Mouse (Mus musculus): Measurements from ENCODE around the gene Nup50.
"Not testable (repeated sequence)": the region's sequence is repeated elsewhere in the genome, so short reads cannot be mapped to it uniquely, and the experiment has no call there.

Nup50 gene

GRCm38 (mm10) chr15:84922884-84923507, at the start of gene Nup50:
TSS of gene Nup50 (plus strand) at chr15:84923411.
- peak; percentile 100 for DNase-seq (ENCODE audit: low spot score in 2 of 2)

- DNase-seq (ENCODE audit: low spot score in 2 of 2) = peak; percentile 44 to 69
These were observed 49.3 kb upstream of the Nup50 start for GRCm38 (mm10) chr15:84873867-84874266.

GRCm38 (mm10) chr15:84877029-84877815, 46.0 kb upstream of the Nup50 start:
- DNase-seq (ENCODE audit: low spot score in 2 of 2) = peak; percentile 36 to 46

- peak in 1 of 2 experiments; percentile 50 for DNase-seq (ENCODE audit: low spot score in 2 of 2)
These were observed 35.1 kb upstream of the Nup50 start for GRCm38 (mm10) chr15:84888066-84888465.

- no peak for DNase-seq (ENCODE audit: low spot score in 2 of 2)
These were observed 32.0 kb upstream of the Nup50 start for GRCm38 (mm10) chr15:84891246-84891645.

GRCm38 (mm10) chr15:84891658-84892057, 31.6 kb upstream of the Nup50 start:
- peak; percentile 64 to 76 for DNase-seq (ENCODE audit: low spot score in 2 of 2)

- not testable (repeated sequence) for DNase-seq (ENCODE audit: low spot score in 2 of 2)
These were observed 27.0 kb upstream of the Nup50 start for GRCm38 (mm10) chr15:84896216-84896615.

- DNase-seq (ENCODE audit: low spot score in 2 of 2) = no peak
These were observed 26.5 kb upstream of the Nup50 start for GRCm38 (mm10) chr15:84896664-84897063.

- peak; percentile 36 to 39 for DNase-seq (ENCODE audit: low spot score in 2 of 2)
These were observed 25.1 kb upstream of the Nup50 start for GRCm38 (mm10) chr15:84898077-84898476.

- no peak for DNase-seq (ENCODE audit: low spot score in 2 of 2)
These were observed 19.3 kb upstream of the Nup50 start for GRCm38 (mm10) chr15:84903843-84904385.

GRCm38 (mm10) chr15:84913201-84913600, 10.0 kb upstream of the Nup50 start:
- DNase-seq (ENCODE audit: low spot score in 2 of 2) = no peak

- no peak for DNase-seq (ENCODE audit: low spot score in 2 of 2)
These were observed 3.3 kb upstream of the Nup50 start, which contains the start of gene Gm29666 for GRCm38 (mm10) chr15:84919938-84920337. TSS of gene Gm29666 (minus strand) at chr15:84920038.

- DNase-seq (ENCODE audit: low spot score in 2 of 2) = peak in 1 of 2 experiments; percentile 39
These were observed 434 bp downstream of the Nup50 start for GRCm38 (mm10) chr15:84923508-84924181.

- no peak for DNase-seq (ENCODE audit: low spot score in 2 of 2)
These were observed 1.6 kb downstream of the Nup50 start for GRCm38 (mm10) chr15:84924781-84925315.

- DNase-seq (ENCODE audit: low spot score in 2 of 2) = no peak
These were observed 2.3 kb downstream of the Nup50 start for GRCm38 (mm10) chr15:84925495-84926018.

GRCm38 (mm10) chr15:84932351-84932750, 9.1 kb downstream of the Nup50 start:
- DNase-seq (ENCODE audit: low spot score in 2 of 2) = no peak

GRCm38 (mm10) chr15:84934901-84935300, 11.7 kb downstream of the Nup50 start:
- peak in 1 of 2 experiments; percentile 67 for DNase-seq (ENCODE audit: low spot score in 2 of 2)

GRCm38 (mm10) chr15:84940102-84940501, 16.9 kb downstream of the Nup50 start:
- no peak for DNase-seq (ENCODE audit: low spot score in 2 of 2)

- DNase-seq (ENCODE audit: low spot score in 2 of 2) = peak; percentile 71 to 79
These were observed 19.6 kb downstream of the Nup50 start for GRCm38 (mm10) chr15:84942647-84943285.

- DNase-seq (ENCODE audit: low spot score in 2 of 2) = no peak
These were observed 21.1 kb downstream of the Nup50 start for GRCm38 (mm10) chr15:84944319-84944718.

- no peak for DNase-seq (ENCODE audit: low spot score in 2 of 2)
These were observed 25.8 kb downstream of the Nup50 start for GRCm38 (mm10) chr15:84948990-84949389.
